Mouse (Mus musculus) retina, postnatal 1 day (tissue): ENCODE results near the gene Ces2f.
"Not testable (repeated sequence)": the region's sequence is repeated elsewhere in the genome, so short reads cannot be mapped to it uniquely, and the experiment has no call there.

Experiments
- DNase-seq: peaks from one replicate; pipeline ENCODE4 v3.0.0-alpha.2; 2012

The Ces2f gene

DNA sequence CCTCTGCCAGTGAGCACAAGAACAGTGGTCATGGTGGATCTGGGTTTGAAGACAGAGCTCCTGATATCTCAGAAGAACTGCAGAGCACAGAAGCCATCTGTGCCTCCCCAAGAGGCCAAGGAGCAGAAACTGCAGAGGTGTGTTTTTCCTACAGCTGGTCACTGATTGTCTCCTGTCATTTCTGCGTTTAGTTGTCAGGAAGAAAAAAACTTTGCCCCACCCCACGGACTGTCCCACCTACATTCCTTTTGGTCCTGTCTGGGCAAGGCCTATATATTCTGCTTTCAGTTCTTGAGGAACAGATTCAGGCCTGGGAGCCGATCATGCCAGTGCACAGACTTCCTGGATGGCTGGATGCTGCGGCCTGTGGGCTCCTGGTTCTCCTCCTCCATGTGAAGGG is at the start of gene Ces2f:
TSS of gene Ces2f (plus strand) at position 301 of the 400 bp plus-strand sequence.
- no peak for DNase-seq

DNA sequence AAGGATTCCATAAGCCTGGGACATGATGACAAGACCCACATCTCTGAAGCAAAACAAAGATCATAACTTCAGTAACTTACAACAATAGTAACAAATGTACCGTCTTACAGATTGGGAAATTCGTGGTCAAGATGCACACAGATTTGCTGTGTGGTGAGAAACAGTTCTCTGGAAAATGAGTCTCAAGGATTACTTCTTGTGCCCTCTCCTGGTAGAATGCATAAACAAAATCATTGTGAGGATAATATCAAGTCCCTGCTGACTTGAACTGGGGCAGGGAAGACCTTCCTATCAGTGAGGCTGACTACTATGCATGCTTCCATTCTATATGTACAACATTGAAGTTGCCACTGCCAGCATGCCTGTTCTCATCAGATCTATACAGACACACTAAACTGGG is 45.4 kb upstream of the Ces2f start:
- peak; percentile 3 for DNase-seq

DNA sequence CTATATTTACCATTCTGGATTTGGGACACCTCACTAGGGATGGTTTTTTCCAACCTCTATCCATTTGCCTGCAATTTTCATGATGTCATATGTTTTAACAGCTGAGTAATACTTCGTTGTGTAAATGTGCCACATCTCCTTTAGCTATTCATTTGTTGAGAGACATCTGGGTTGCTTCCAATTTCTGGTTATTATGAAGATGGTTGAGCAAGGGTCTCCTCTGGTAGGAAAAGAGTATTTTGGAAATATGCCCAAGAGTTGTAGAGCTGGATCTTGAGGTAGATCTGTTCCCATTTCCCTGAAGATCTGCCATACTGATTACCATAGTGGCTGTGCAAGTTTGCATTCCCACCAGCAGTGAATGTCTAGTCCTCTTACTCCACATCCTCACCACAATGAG is 40.0 kb upstream of the Ces2f start:
- DNase-seq = no peak

DNA sequence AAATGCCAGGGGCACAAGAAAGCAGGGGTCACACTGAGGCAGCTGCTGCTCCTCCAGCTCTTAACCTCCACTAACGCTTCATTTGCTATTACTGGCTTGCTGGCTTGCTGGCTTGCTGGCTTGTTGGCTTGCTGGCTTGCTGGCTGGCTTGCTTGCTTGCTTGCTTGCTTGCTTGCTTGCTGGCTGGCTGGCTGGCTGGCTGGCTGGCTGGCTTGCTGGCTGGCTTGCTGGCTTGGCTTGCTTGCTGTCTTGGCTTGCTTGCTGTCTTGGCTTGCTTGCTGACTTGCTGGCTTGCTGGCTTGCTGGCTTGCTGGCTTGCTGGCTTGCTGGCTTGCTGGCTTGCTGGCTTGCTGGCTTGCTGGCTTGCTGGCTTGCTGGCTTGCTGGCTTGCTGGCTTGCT is 38.1 kb upstream of the Ces2f start:
- DNase-seq = not testable (repeated sequence)

DNA sequence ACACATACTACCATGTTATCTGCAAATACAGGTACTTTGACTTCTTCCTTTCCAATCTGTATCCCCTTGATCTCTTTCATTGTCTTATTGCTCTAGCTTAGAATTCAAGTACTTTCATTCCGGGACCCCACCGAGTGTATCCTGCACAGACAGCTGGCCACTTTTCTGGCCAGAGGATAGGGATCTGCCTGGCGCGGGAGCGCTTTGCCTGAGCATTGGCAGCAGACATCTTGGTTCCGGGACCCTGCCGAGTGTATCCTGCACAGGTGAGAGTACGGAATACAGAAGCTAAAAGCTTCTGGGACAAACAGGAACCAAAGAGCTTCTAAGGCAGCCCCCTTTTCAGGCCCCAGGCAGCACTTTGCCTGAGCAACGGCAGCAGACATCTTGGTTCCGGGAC is 37.5 kb upstream of the Ces2f start:
- not testable (repeated sequence) for DNase-seq

DNA sequence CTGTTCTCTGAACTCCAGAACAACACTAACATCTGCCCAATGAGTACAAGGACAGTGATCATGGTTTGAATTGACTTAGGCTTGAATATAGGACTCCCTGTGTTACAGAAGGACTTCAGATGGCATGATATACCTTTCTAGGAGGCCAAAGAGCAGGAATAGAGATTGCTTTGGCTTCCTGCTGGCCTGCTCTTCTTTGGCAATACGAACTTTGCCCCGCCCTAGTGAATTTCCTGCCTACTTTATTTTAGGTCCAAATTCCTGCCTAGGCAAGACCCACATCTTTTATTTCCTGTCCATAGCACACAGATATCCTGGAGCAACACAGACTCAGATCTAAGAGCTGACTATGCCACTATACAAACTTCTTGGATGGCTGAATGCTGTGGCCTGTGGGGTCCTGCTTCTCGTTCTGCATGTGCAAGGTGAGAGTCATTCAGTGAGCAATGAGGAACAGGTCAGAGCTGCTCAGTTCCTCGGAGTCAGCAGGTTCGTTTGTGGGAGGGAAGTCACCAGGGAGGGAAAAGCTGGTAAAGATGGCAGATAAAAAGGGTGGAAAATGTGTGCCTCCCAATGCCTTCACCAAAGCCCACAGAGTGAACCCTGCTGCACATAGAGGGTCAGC is 21.1 kb upstream of the Ces2f start, which contains the start of gene Ces2e:
TSS of gene Ces2e (plus strand) at position 289 of the 625 bp plus-strand sequence.
- DNase-seq = no peak

DNA sequence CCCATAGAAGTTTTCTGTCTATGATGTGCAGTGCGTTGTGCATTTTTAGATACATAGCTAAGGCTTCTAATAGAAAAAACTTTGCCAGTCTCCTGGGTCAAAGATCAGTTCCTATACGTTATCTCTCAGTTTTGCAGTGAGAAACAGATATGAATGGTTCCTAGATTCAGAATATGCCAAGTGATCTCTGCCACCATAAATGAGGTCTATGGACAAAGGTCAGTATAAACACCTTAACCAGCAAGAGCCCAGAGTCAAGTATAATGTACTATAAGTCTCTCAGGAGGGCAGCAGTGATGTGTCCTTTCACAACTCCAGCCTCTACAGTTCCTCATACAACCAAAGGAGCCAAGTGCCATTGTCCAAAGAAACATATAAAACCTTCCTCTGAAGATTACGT is 19.9 kb upstream of the Ces2f start:
- DNase-seq = no peak

DNA sequence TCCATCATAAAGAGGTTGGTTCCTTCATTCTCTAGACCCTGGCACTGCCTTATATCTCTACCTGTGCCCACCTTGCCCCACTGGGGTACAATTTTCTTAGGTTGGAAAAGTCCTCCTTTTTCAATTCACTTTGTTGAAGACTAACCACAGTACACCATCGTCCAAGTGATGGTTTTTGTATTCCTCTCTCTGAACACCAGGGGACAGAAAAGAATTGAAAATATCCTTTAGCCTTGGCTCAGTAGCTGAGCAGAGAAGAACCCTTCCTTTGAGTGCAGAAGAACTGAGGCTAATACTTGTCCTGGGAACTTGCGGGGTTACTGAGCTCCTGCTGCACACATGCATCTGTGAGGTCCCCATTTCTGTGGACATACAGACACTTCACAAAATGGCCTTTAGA is 2.5 kb upstream of the Ces2f start:
- DNase-seq = no peak

DNA sequence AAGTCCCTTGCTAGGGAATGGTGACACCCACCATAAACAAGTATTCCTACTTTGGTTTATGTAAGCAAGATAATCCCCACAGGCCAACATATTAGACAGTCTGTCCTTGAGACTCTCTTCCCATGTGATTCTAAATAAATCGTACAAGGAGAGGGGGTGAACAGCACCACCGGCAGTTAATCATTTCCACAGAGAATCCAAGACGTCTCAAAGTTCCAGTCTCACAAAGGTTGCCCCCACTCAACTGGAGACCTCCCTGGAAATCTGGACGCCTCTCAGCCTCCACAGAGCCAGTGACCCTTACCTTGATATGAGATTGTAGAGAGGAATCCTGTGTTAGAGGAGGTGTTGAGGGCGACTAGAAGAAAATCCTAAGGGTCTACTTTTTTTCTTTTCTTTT is 1.9 kb downstream of the Ces2f start:
- DNase-seq = no peak

DNA sequence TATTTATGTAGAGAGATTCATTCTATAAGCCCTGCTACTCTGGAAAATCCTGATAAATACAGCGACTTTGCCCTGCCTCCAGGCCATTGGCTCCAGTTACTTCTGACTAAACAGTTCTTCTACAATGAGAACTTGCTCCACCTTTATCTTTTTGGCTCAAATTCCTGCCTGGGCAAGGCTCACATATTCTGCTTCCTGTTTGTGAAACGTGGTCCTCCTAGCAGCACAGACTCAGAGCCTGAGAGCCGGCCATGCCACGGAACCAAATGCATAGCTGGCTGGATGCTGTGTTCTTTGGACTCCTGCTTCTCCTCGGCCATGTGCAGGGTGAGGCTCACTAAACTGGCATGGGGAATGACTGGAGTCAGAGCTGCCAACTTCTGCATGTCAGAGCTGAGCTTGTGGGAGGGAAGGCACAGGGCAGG is 14.4 kb downstream of the Ces2f start, which contains the start of gene Ces2g:
TSS of gene Ces2g (plus strand) at position 182 of the 425 bp plus-strand sequence.
- DNase-seq = no peak

DNA sequence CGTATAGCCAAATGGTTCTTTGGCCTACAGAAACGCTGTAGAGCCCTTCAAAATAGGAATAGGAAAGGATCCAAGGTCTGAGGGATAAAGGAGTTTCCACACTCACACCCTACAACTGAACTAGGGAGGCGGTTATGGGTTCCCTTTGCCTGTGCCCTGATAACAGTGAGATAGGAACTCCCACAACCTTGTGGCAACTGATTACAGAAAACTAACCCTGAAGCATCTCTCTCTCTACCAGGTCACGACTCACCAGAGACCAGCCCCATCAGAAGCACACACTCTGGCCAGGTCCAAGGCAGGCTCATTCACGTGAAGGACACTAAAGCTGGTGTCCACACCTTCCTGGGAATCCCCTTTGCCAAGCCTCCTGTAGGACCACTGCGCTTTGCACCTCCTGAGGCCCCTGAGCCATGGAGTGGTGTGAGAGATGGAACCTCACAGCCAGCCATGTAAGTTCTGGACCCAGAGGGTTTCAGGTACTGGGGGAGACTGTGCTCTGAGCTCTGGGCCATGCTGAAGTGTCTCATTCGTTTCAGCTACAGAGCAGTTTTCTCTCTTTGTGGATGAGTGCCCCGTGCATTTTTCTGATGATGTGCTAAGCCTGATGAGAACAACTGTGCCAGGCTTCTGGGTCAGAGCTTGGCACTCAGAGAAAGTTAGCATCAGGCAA is 15.2 kb downstream of the Ces2f start:
- no peak for DNase-seq

DNA sequence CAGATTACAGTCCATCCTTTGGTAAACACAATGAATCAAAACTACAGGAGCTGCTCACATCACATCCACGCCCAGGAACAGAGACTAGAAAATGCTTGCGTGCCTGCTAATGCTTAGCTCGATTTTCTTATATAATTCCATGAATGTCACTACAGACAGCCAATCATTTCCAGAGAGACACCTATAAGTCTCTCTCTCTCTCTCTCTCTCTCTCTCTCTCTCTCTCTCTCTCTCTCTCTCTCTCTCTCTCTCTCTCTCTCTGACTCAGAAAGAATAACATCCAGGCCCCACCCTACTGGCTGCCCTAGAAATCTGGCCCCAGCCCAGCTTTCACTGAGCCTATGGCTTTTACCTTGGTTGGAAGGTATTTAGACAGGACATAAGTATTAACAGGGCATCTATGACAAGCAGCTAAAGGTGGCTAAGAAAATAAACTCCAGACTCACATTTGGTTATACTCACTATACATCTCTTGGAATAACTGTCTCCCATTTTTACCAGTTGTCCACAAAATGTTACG is 16.3 kb downstream of the Ces2f start:
- no peak for DNase-seq

DNA sequence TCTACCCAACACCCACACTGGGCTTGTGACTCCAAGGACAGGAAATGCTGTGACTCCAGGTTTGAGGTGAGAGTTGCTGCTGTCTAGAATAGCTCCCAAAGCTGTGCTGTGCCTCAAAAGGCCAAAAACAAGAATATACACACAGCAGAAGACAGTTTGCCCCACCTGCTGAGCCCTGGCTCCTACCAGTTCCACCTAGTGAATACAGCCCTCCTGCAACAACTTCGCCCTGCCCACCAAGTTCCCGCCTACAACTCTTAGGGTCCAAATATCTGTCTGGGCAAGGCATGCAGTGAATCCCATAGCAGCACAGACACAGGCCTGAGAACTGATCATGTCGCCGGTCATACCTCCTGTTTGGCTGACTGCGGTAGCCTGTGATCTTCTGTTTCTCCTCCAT is 37.0 kb downstream of the Ces2f start:
- no peak for DNase-seq

DNA sequence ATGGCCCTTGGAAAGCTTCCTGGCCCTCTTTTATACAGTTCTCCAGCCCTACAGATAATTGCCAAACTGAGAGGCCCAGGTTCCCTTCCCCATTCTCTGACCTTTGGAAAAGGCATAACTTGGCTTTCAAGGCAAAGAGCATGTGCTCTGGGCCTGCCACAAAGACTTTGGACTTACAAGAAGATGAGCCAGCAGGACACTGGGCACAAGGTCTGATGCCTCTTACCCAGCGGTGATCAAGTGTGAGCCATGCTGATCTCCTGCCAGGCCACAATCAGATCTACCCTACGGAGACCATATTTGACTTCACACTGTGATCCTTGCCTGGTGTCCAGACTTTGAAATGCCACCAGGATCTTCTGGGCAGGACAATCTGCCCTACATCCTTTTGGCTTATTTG is 37.8 kb downstream of the Ces2f start:
- no peak for DNase-seq

DNA sequence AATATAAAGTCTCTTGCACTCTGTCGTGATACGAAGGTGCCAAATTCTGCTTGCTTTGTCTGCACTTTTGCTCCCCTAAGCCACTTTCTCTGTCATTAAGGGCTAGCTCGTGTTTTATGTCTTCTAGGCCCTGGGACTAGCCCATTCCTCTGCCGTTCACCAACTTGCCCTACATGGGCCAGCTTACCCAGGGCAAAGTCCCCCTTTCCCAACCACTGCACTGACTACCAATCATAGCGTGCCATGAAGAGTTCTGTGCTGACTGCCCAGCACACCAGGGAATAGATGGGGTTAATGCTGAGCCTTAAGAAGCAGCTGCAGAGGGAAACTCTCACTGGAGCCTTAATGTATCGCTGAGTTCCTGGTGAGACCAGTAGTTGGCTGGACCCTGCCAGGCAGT is 51.0 kb downstream of the Ces2f start:
- DNase-seq = no peak

DNA sequence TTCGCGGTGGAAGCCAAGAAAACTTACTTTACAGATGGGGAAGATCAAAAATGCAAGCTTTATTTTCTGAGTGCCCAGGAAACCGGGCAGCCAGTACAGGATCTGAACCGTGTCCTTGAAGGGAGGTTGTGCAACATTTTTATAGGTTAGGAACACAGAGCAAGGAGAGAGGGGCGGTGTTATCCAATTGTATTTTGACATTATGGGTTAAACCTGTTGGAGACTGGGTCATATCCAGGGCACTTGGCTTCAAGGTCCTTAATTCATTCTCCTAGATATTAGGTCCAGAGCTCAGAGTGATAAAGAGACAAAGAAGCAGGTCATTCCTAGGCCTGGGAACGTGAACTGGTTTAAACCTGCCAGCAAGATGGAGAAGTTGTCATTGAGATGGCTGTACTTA is 52.0 kb downstream of the Ces2f start:
- no peak for DNase-seq

DNA sequence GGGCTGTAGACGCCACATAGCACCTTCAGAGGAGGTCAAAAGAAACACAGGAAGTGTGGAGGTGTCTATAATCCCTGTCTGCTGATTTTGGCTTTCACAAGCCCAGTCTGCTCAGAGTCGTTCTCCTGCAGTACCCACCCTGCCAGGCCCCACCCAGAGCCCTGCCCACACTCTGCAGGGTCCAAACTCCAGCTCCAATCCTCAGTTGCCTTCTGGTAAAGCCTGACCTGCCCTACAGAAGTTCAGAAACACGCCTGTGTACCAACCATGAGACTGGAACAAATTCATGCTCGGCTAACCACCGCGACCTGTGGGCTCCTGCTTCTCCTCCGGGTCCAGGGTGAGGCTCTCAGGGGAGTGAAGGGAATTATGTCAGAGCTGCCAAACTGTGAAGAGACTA is 53.4 kb downstream of the Ces2f start, which contains the start of gene Ces2h:
TSS of gene Ces2h (plus strand) at position 268 of the 400 bp plus-strand sequence.
- DNase-seq = no peak
